Mouse (Mus musculus): ENCODE measurements around the gene Map7d1. TPM values are rescaled to one million over a fixed set of nuclear protein-coding genes. Genes with fewer than 3 reads are reported as not detected.

Map7d1 gene
- polyA plus RNA-seq, 1 experiment from 2014 or later: 68.2 TPM

- ATAC-seq: no peak
- no peaks in the 10 kb centered on the region for H3K9me3 ChIP-seq (replicated peaks; ENCODE audit: control insufficient read depth, low read length, poor library complexity, severe bottlenecking)
- H3K36me3 ChIP-seq (ENCODE audit: control insufficient read depth, insufficient read depth, low read length): no peaks in the 10 kb centered on the region
- H3K4me1 ChIP-seq (ENCODE audit: control insufficient read depth, insufficient read depth, low read length): peaks cover 24% of the 10 kb centered on the region
- H3K27me3 ChIP-seq (ENCODE audit: control insufficient read depth, insufficient read depth, low read depth, low read length): no peaks in the 10 kb centered on the region
- H3K27ac ChIP-seq (ENCODE audit: low read length): peak overlapping the region; percentile 47; the same call in 1 of the 2 replicates
- no peak overlapping the region for H3K9ac ChIP-seq (ENCODE audit: low read depth, low read length)
- H3K4me2 ChIP-seq (ENCODE audit: low read length): no peak overlapping the region
- WGBS: 9% methylated on average over 10 of the region's 10 CpGs
- no peak overlapping the region for H3K4me3 ChIP-seq (ENCODE audit: low read depth, low read length)
Measured at GRCm38 (mm10) chr4:126260520-126261201, 4.5 kb upstream of the Map7d1 start.

GRCm38 (mm10) chr4:126259523-126260160 lies 3.5 kb upstream of the Map7d1 start:
- H3K4me1 ChIP-seq (ENCODE audit: control insufficient read depth, insufficient read depth, low read length): peaks cover 25% of the 10 kb centered on the region
- H3K27me3 ChIP-seq (ENCODE audit: control insufficient read depth, insufficient read depth, low read depth, low read length): no peaks in the 10 kb centered on the region
- no peak overlapping the region for H3K4me3 ChIP-seq (ENCODE audit: low read depth, low read length)
- WGBS: 2% methylated on average over 15 of the region's 15 CpGs
- H3K4me2 ChIP-seq (ENCODE audit: low read length): no peak overlapping the region
- H3K9me3 ChIP-seq (replicated peaks; ENCODE audit: control insufficient read depth, low read length, poor library complexity, severe bottlenecking): no peaks in the 10 kb centered on the region
- peak overlapping the region; percentile 44 for H3K27ac ChIP-seq (ENCODE audit: low read length)
- no peak overlapping the region for H3K9ac ChIP-seq (ENCODE audit: low read depth, low read length)
- no peak for ATAC-seq
- H3K36me3 ChIP-seq (ENCODE audit: control insufficient read depth, insufficient read depth, low read length): no peaks in the 10 kb centered on the region

- no peak for ATAC-seq
- Histone ChIP-seq H3K4me2 (ENCODE audit: low read length) (no peak overlapping the region), H3K9ac (ENCODE audit: low read depth, low read length) (no peak overlapping the region), H3K9me3 (replicated peaks; ENCODE audit: control insufficient read depth, low read length, poor library complexity, severe bottlenecking) (no peaks in the 10 kb centered on the region), H3K27me3 (ENCODE audit: control insufficient read depth, insufficient read depth, low read depth, low read length) (no peaks in the 10 kb centered on the region), H3K27ac (ENCODE audit: low read length) (no peak overlapping the region; the same call in 1 of the 2 replicates), H3K4me3 (ENCODE audit: low read depth, low read length) (no peak overlapping the region), H3K36me3 (ENCODE audit: control insufficient read depth, insufficient read depth, low read length) (no peaks in the 10 kb centered on the region), H3K4me1 (ENCODE audit: control insufficient read depth, insufficient read depth, low read length) (peaks cover 30% of the 10 kb centered on the region)
- 35% methylated on average over 3 of the region's 3 CpGs for WGBS
Measured at GRCm38 (mm10) chr4:126259063-126259462, 2.9 kb upstream of the Map7d1 start.

- Histone ChIP-seq H3K4me3 (ENCODE audit: low read depth, low read length) (peak overlapping the region; percentile 84), H3K27me3 (ENCODE audit: control insufficient read depth, insufficient read depth, low read depth, low read length) (no peaks in the 10 kb centered on the region), H3K36me3 (ENCODE audit: control insufficient read depth, insufficient read depth, low read length) (no peaks in the 10 kb centered on the region), H3K4me2 (ENCODE audit: low read length) (peak overlapping the region; percentile 58), H3K27ac (ENCODE audit: low read length) (peak overlapping the region; percentile 95), H3K9me3 (replicated peaks; ENCODE audit: control insufficient read depth, low read length, poor library complexity, severe bottlenecking) (no peaks in the 10 kb centered on the region), H3K4me1 (ENCODE audit: control insufficient read depth, insufficient read depth, low read length) (peaks cover 40% of the 10 kb centered on the region), H3K9ac (ENCODE audit: low read depth, low read length) (peak overlapping the region; percentile 95)
- 3% methylated on average over 26 of the region's 26 CpGs for WGBS
- ATAC-seq: no peak
Measured at GRCm38 (mm10) chr4:126256967-126257881, 1.1 kb upstream of the Map7d1 start.

GRCm38 (mm10) chr4:126255113-126256001 lies 786 bp downstream of the Map7d1 start:
- no peaks in the 10 kb centered on the region for H3K9me3 ChIP-seq (replicated peaks; ENCODE audit: control insufficient read depth, low read length, poor library complexity, severe bottlenecking)
- H3K4me1 ChIP-seq (ENCODE audit: control insufficient read depth, insufficient read depth, low read length): peaks cover 55% of the 10 kb centered on the region
- peak overlapping the region; percentile 95 for H3K9ac ChIP-seq (ENCODE audit: low read depth, low read length)
- peak; percentile 37 for ATAC-seq
- H3K4me3 ChIP-seq (ENCODE audit: low read depth, low read length): peak overlapping the region; percentile 84
- H3K36me3 ChIP-seq (ENCODE audit: control insufficient read depth, insufficient read depth, low read length): no peaks in the 10 kb centered on the region
- H3K27me3 ChIP-seq (ENCODE audit: control insufficient read depth, insufficient read depth, low read depth, low read length): no peaks in the 10 kb centered on the region
- peak overlapping the region; percentile 98 for H3K4me2 ChIP-seq (ENCODE audit: low read length)
- H3K27ac ChIP-seq (ENCODE audit: low read length): peak overlapping the region; percentile 95
- whole genome bisulfite sequencing: under 1% methylated on average over 48 of the region's 50 CpGs

- H3K36me3 ChIP-seq (ENCODE audit: control insufficient read depth, insufficient read depth, low read length): no peaks in the 10 kb centered on the region
- peak overlapping the region; percentile 84 for H3K4me3 ChIP-seq (ENCODE audit: low read depth, low read length)
- WGBS: 13% methylated on average over 9 of the region's 9 CpGs
- H3K9ac ChIP-seq (ENCODE audit: low read depth, low read length): peak overlapping the region; percentile 95
- peaks cover 52% of the 10 kb centered on the region for H3K4me1 ChIP-seq (ENCODE audit: control insufficient read depth, insufficient read depth, low read length)
- peak; percentile 11; the same call in 1 of the 2 replicates for ATAC-seq
- peak overlapping the region; percentile 98 for H3K4me2 ChIP-seq (ENCODE audit: low read length)
- H3K27me3 ChIP-seq (ENCODE audit: control insufficient read depth, insufficient read depth, low read depth, low read length): no peaks in the 10 kb centered on the region
- no peaks in the 10 kb centered on the region for H3K9me3 ChIP-seq (replicated peaks; ENCODE audit: control insufficient read depth, low read length, poor library complexity, severe bottlenecking)
- H3K27ac ChIP-seq (ENCODE audit: low read length): peak overlapping the region; percentile 95
Measured at GRCm38 (mm10) chr4:126254315-126255112, 1.6 kb downstream of the Map7d1 start.

- peaks cover 54% of the 10 kb centered on the region for H3K4me1 ChIP-seq (ENCODE audit: control insufficient read depth, insufficient read depth, low read length)
- no peaks in the 10 kb centered on the region for H3K9me3 ChIP-seq (replicated peaks; ENCODE audit: control insufficient read depth, low read length, poor library complexity, severe bottlenecking)
- H3K36me3 ChIP-seq (ENCODE audit: control insufficient read depth, insufficient read depth, low read length): no peaks in the 10 kb centered on the region
- WGBS: 67% methylated on average over 14 of the region's 14 CpGs
- no peak for ATAC-seq
- no peak overlapping the region for H3K27ac ChIP-seq (ENCODE audit: low read length)
- peak overlapping the region; percentile 95; the same call in 1 of the 2 replicates for H3K9ac ChIP-seq (ENCODE audit: low read depth, low read length)
- H3K4me3 ChIP-seq (ENCODE audit: low read depth, low read length): peak overlapping the region; percentile 84
- peak overlapping the region; percentile 98 for H3K4me2 ChIP-seq (ENCODE audit: low read length)
- no peaks in the 10 kb centered on the region for H3K27me3 ChIP-seq (ENCODE audit: control insufficient read depth, insufficient read depth, low read depth, low read length)
Measured at GRCm38 (mm10) chr4:126253637-126254272, 2.4 kb downstream of the Map7d1 start.

Data from midbrain, embryonic 16.5 days (tissue).